Mouse (Mus musculus): ENCODE data around the gene Chd1l.

Chd1l gene

DNA sequence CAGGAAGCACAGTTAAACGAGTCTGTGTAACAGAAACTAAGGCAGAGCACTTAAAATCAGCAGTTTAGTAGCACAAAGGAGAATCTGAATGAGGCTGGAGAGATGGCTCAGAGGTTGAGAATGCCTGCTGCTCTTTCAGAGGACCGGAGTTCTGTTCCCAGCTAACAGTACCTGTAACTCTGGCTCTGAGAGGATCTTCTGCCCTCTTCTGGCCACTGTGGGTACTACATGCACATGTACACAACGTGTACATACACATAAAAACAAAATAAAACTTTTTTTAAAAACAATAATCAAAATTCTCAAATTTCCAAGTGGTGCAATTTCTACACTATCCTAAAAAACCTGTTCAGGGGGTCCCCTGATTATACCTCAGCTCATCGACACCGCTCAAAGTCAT lies 85.2 kb downstream of the Chd1l start:
- peak; percentile 6 for DNase-seq (ENCODE audit: low spot score)

DNA sequence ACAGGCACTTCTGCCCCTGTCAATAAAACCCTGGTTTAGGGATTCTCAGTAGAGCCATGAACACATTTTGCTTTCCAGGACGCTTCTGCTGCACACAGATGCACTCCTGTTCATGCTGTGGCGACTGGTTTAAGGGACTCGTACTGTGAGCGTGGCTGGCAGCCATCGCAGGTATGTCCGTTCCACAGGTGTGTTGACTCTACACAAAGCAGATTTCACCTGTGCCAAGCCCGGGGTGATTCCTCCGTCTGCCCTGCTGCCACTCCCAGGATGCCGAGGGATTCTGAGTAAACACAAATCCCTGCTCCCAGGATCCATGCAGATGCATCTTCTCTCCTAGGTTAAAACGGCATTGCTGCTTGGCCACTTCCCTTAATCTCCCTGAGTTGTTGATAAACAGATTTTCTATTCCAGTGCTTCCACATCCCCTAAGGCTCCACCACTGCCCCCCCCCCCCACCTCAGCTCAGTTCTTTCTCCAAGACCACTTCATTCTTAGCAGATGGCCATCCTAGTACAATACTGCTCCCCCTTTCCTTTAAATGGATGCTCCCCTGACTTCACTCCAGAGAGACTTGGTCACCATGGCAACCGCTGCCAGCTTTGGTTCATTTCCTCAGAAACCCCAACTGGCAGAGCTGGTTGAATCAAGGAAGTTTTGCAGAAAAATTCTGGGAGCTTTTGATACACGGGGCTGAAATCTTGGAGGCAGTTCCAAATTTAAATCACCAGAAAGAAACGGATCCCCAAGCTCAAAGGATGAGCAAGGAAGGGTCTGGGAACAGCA lies 87.9 kb downstream of the Chd1l start:
- DNase-seq (ENCODE audit: low spot score): no peak

DNA sequence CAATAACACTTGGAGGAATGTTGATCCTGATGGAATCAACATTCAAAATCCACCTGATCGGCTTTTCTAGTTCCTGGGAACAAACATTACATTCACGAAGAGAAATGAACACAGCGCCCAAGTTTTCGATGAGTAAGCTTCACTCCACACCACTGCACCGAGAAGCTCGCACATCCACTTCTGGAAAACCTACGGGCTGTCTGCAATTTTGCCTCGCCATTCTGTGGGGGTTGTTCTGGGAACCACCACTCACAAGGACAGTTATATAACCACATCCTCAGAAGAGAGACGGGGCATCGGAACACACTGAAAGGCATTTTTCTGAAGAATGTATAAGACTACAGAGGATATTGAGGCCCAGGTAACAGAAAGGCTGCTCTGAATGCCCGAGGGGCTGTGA lies 90.1 kb downstream of the Chd1l start:
- no peak for DNase-seq (ENCODE audit: low spot score)

DNA sequence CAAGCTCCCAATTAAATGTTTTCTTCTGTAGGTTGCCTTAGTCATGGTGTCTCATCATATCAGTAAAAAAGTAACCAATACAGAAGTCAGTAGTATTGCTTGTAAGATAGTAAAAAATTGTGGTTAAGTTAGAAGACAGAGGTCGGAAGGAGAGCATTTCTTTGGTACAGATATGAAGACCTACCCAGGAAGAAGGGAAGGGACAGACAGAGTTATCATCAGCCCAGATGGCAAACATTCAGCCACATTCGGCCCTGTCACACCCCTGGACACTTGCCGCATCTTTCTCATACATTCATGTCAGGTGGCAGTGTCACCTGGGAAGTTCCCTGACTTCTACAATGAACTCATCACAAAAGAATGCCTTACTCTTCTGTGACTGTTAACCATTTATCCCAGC lies 97.7 kb downstream of the Chd1l start:
- DNase-seq (ENCODE audit: low spot score): no peak
